Mouse (Mus musculus) telencephalon, adult 2 months (tissue): ENCODE results near the gene Xrcc4.

Source experiments
- DNase-seq: peaks from one replicate; pipeline ENCODE4 v3.0.0-alpha.2; 2011; ENCODE audit warnings: low read depth, low spot score

The Xrcc4 gene

DNA sequence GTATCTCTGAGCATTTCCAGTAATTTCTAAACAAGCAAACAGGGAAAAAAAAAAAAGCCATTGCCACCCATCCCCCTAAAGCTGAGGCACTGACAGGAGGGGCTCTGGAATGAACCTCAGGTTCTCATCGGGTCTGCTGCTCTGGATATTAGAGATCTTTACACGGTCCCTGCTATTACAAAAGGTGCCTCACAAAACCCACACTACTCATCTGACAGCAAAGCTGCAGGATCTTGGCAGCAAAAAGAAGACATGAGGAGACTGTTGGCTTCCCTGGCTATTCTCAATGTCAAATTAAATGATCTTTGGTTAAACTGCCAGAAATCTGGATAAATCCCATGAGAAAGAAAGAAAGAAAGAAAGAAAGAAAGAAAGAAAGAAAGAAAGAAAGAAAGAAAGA, 145.1 kb downstream of the Xrcc4 start:
- DNase-seq: no peak

DNA sequence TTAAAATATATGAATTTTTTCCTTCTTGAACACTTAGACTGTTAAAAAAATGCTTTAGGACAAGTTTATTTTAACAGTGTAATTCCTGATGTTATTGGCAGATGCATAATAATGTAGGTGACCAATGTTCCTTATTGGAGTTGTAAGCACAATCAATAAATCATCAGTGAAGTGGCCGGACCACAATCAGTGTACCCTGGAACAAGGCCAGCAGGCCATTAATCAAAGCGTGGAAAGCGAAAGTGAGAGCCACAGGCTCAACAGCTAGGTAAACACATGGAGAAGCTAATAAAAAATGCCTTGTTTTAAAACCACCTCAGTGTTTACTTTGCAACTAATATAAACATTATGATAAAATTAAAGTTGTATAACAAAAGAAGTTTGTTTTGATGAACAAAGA, 159.9 kb downstream of the Xrcc4 start:
- no peak for DNase-seq

DNA sequence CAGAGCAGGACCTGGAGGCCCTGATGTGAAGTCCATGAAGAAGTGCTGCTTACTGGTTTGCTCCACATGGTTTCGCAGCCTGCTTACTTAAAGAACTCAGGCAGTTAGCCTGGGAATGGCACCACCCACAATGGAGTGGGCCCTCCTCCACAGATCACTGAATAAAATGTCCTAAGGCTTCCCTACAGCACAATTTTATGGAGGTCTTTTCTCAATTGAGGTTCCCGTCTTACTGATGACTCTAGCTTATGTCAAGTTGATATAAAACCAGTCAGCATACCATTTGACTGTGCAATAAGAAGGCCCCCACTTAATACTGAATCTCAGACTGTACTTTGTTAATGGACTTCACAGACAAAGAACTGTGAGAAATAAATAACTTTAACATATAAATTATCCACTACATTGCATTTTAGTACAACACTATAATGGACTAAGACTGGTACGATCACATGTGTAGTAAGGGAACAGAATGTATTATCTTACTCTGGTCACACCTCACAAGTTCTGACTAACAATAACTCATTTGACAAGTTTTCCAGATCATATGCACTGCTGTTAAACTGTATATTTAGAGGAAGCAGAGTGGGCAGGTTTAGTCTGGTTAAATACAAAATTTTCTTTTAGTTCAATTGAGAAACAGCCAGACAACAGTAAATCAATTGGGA, 170.5 kb downstream of the Xrcc4 start:
- DNase-seq: no peak

DNA sequence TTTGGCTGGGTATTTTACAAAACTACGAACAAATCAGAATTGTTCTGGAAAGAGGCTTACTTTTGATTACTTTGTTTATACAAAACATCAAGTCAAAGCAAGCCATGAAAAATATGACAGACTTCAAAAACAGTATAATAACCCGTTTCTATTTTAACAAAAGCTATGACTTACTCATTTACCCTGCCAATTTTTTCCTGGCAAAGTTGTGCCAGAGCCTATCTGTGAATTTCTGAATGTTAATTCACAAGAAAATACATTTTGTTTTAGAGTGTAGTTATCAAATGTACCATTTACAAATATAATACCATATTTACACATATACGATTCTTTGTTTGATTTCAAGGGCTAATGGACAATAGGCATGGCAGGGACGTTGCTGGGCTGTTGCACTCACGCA, 175.1 kb downstream of the Xrcc4 start:
- DNase-seq: peak; percentile 9

DNA sequence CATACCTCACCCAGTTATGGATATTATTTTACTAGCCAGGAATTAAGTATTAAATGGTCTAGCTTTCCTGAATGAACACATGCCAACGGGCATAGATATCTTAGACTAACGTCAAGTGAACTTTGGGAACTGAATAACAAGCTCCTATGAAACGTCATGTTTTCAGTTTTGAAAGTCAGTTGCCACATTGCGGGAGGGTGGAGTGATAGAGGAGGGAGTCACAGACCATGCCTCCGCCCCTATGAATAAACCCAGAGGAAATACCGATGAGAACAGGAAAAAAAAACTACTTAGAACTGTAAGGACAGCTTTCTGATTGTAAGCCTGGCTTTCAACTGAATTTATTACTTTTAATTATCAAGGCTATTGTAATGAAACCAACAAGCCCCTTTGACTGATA, 175.5 kb downstream of the Xrcc4 start:
- no peak for DNase-seq

DNA sequence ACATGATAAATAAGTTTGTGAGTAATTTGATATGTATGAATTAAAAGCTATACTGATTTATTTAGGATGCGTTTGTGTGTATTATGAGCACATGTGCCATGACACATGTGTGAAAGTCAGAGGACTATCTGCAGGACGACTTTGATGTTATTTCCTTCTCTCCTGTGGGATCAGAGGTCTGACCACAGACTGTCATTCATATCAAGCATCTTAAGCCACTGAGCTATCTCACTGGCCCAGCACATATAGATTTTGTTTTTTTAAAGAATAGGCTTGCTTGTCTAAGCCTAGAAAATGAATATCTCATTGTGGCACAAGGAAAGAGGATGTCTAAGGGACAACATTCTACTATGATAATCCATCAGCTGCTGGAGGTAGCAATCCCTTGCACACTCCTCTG, 183.3 kb downstream of the Xrcc4 start:
- DNase-seq: no peak

DNA sequence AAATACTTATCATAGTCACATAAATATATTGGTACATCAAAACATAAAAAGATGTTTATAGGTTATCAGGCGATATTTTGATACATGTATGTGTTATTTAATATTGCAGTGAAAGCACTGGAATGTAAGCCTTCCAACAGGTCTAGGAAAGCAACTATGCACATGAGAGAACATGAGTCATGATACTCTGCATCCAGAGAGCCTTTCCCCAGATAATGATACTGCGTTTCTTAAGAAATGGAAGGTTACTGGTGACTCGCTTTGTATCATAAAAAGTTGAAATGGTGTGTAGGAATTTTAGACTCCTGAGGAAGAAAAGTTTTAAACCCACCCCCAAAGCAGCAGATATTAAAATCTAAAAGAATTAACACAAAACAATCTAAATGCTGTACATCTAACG, 190.3 kb downstream of the Xrcc4 start:
- DNase-seq: no peak

DNA sequence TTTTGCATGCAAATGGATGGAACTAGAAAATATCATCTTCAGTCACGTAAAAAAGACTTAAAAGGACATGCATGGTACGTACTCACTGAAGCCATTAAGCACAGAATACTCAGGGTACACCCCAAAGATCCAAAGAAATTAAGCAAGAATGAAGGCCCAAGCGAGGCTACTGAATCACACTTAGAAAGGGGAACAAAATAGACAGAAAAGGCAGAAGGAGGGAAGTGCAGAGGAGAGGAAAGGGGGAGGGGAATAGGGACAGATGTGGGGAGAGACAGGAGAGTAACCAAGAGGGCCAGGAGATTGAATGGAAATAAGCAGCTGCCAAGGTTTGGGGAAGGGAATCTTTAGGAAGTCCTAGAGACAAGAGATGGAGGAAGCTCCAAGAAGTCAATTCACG, 197.3 kb downstream of the Xrcc4 start:
- no peak for DNase-seq

DNA sequence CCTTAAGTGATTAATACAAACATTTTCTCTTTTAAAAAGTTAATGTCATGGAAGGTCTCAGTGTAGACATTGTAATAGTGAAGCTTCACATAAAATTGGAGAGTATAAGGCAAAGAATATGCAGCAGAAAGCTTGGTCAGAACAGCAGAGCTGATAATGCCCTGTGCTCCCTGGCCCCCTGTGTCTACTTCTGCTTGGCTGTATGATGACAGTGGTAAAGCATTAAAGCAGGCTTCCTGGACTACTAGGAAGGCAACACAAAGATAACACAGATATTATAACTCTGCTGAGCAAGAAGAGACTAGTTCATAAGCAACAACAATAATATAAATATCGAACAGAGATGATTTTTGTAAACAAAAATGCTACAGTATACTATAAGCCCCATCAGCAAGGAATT, 199.2 kb downstream of the Xrcc4 start:
- no peak for DNase-seq

DNA sequence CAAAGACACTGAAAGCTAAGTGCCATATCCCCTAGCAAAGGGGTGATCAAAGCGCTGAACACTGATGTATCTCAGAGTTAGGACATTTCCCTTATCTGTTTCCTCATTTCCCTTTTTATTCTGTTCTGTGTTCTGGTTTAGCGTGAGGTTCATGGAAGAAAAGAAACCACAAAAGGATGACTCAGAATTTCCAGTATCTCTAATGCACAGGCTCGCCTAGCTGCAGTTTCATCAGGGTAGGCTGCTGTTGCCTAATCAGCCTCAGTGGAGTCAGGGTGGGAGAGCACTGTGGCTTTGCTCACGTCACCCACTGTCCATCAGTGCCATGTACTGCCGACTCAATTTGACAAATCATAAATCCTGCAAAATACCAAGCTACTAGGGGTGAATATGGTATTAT, 200.3 kb downstream of the Xrcc4 start:
- DNase-seq: no peak

DNA sequence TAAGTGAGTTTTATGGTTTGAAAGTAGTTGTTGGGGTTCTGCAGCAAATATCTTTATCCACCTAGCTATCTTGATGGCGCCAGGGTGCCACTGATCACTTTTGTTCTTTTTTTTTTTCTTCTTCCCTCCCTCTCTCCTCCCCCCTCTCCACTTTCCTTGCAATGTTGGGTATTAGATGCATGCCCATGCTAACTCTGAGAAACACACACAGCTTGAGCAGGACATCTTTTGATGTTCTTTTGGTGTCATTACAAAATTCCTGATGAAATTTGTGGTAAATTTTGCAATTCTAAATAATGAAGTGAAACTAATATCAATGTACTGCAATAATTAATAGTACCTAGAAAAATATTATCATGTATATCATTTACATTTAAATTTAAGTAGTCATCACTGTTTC, 205.9 kb downstream of the Xrcc4 start:
- no peak for DNase-seq

DNA sequence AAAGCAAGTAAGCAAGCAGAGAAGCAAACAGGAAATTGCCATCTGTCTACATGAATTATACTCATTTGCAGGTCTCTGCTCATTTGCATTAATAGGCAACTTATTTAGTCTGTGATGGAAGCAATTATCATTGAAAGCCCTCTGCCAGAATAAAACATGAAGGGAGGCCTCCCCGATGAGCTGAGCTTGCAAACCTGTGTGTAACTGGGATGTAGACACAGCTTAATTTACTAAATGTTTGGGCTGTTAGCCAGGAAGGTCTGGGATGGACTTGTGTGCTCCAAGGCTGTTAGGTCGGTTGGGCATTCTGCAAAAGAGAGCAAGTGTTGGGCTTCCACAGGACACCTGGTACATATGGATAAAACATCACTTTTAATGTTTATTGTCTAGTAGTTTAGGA, 208.1 kb downstream of the Xrcc4 start:
- no peak for DNase-seq

DNA sequence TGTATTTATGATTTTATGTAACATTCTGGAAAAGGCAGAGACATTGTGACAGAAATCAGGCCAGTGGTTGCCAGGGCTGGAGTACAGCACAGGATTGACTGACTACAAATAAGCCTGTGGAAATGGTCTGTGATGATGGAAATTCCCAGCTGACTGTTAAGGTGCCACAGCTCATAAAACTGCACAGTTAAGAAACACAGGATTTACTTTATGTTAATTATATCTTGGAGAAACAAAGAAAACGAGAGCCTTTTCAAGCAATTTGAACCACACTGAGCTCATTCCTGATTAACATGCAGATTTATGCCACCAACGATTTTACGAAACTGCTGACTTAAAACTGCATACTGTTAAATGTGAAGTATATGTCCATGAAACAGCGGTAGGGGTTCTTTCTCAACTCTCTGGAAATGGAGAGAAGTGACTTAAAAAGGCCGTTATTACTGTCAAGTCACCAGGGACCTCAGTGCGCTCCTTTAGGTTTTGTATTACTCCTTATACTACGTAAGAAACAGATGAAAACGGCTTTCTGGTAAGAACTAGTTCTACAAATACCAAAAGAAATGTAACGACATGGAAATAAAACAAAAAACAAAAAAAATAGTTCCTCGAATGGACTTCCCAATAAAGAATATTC, 210.5 kb downstream of the Xrcc4 start:
- peak; percentile 62 for DNase-seq

DNA sequence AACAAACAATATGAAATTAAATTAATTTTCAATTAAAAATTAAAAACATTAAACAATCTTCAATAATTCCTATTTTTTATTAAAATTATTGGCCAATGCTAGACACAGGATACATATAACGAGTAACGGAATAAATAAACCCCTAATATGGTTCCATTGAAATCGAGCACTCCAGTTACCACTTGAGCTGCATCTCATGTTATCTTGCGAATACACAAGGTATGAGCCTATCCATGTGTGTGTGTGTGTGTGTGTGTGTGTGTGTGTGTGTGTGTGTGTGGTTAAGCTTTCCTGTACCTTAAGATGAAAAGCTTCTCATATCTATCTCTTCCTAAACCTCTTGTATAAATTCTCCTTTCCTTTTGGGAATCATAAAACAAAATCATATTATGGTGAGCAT, 213.9 kb downstream of the Xrcc4 start:
- no peak for DNase-seq

DNA sequence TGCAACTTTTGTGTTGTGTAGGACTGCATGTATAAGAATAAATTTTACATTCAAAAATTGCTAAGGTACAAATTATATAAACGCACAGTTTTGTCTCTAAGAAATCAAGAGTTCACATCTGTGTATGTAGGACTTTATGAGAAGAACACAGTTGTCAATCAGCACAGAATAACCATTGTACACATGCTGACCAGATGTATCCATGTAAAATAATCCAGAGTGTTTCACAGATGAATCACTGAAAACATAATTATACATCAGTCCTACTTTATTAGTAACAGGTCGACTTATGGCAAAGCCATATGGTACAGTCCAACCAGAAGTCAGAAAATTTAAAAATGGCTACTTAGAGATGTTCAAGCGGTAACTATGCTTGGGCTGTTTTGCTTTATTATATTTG, 216.7 kb downstream of the Xrcc4 start:
- no peak for DNase-seq

DNA sequence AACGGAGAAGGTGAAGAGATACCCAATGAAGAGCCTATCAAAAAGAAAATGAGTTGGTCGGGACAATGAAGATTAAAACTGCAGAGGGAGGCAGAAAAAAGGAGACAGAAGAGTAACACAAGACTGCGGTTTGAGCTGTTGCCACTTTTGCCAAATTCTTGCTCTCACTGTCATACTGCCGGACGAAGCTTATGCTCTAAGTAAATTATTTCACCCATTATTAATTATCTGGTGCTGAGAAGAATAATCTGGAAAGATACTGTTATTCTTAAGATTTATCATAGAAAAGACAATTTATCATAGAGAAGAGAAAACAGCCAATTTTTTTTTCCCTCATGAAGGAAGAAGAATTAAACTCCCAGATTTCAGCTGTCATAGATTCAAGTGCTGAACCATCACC, 235.3 kb downstream of the Xrcc4 start:
- no peak for DNase-seq

DNA sequence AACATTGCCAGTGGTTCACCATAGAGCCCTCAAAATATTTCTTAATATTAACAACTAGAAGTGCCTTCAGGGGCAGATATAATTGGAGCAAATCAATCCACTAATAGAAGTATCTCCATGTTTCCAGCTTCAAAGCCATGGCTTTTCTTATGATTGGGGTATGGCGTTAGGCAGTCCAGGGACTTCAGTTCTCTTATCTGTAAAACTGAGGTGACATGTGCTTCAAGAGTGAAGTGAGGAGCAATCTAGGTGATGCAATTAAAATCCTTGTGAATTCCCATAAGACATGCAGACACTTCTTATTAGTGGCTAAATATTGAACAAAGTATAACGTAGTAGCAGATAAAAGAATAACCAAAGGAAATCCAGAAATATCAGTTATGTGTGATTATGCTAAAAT, 238.7 kb downstream of the Xrcc4 start:
- no peak for DNase-seq

DNA sequence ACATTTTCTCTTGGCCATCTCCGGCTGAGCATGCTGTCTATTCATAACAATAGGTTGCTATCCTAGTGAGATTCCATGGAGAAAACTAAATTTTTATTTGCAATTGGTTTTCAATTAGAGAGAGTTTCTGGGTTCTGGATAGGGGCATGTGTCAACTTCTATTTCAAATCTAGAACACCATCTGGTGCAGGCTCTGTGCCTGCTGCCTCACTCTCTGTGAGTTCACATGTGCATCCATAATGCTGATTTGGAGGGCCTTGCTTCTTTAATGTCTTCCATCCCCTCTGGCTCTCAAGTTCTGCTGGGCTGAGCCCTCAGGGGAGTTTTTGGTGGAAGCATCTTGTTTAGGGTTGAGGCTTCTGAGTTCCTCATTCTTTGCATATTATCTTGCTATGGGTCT, 239.5 kb downstream of the Xrcc4 start:
- DNase-seq: peak; percentile 6

DNA sequence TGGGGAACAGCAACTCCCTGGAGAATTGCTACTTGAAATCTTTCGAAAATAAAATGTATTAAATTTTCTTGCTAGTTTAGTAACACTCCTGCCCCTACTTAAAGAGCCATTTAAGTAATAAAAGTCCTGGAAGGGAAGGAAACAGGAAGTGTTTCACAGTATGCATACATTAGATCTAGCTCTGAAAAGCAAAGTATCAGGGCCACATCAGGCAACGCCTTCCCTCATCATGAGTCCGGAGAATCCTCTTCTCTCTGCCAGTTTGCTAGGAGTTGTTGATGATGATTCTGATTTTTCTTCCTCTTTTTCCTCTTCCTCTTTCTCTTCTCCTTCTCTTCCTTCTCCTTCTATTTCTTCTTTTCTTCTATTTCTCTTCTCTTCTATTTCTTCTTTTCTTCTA, 250.8 kb downstream of the Xrcc4 start:
- DNase-seq: no peak

DNA sequence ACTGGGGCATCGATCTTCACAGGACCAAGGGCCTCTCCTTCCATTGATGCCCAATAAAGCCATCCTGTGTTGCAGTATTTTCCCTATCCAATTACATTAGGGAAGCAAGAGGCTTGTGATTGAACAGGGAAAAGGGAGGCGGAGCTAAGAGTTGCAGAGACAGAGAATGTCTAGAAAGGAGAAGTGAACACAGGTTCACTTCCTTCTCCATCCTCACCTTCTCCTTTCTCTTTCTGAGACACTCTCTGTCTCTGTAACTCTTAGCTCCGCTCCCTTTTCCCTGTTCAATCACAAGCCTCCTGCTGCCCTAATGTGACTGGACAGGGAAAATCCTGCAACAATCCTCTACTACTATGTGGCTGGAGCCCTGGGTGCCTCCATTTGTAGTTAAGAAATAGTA, 254.9 kb downstream of the Xrcc4 start:
- no peak for DNase-seq

DNA sequence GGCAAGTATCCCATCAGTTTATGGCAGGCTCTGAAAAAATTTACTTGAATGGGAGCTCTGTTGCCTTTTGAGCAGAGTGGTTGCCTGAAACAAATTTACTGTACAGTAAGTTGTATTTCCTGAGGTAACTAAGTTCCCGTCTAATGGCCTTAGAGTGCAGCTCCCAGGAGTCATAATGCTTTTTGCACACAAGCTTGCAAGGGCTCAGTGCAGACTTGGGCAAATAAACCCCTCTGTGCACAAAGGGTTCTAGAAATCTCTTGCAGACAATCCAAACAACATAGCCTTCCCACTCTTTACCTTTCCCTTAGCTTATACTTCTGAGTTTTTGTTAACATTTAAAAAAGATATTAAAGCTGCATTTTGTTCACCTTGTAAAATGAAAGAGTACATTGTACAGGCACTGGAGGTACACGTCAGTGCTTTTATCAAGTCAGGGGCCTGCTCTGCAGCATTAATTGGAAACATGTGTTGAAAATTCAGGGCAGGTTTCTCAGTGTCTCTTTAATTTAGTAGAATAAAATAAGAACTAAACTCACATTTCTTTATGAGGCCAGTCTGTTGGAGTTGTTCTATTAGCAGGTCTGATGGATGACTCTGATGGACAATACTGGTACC, 256.2 kb downstream of the Xrcc4 start:
- DNase-seq: no peak

DNA sequence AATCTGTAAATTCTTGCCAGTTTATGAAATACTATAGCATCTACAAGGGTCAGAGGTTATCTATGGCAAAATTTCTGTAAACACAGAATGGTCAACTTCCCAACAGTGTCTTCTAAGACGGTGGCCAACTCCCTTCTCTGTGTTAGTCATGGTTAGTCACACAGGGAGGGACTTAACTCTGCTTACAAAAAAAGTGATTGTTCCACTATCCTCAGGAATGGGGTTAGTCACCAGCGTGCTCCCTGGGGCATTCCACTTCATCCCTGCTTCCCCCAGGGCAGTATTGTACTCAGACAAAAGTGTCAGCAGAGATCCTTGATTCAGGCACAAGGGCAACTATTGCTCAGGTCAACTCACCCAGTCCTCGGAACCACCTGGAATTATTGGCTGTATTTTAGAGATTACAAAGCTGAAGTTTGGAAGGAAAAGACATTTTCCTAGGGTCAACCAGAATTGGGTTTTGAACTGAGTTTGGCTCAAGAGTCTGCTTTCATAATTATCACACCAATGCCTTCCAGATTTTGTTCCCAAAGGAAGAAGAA, 260.9 kb downstream of the Xrcc4 start:
- DNase-seq: no peak

DNA sequence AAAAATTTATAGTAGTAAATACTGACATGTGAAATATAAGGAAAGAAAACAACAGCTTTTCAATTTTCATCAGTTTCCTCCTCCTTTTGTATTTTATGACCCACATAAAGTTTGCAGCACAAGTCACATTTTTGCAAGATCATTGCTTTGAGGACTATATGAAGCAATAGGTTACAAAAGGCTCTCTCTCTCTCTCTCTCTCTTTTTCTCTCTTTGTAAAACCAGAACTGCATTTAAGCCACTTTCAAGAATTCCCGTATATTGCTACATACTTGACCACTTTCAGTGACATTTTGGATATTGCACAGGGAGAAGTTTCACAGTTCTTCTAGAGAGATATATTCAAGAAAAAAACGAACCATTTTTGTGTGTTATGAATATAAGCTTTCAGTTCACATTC, 261.6 kb downstream of the Xrcc4 start:
- no peak for DNase-seq
